Mouse (Mus musculus) neural tube, embryonic 15.5 days (tissue): ENCODE results near the gene Rab30. TPM values are rescaled to one million over a fixed set of nuclear protein-coding genes. Genes with fewer than 3 reads are reported as not detected.
"Not testable (repeated sequence)": the region's sequence is repeated elsewhere in the genome, so short reads cannot be mapped to it uniquely, and the experiment has no call there.

Source experiments
- ATAC-seq: fragments of 200-750 bp; cut with Nextera tagmentation; 2 replicates; pipeline ENCODE4 v1.8.0; 2017; ENCODE audit warnings: mild to moderate bottlenecking, moderate TSS enrichment, moderate library complexity; ENCODE audit not compliant: low FRiP score
- H3K27ac ChIP-seq: fragments of 300-500 bp; sonication (generic); replicated peaks from 2 replicates; pipeline ENCODE4 v1.5.1; 2015; ENCODE audit warnings: mild to moderate bottlenecking, inconsistent platforms
- H3K27me3 ChIP-seq: fragments of 300-500 bp; sonication (generic); replicated peaks from 2 replicates; pipeline ENCODE4 v1.6.1; 2015; ENCODE audit warnings: inconsistent platforms
- H3K36me3 ChIP-seq: fragments of 300-500 bp; sonication (generic); 2 replicates; pipeline ENCODE4 v1.6.1; 2015; ENCODE audit warnings: inconsistent platforms
- H3K4me1 ChIP-seq: fragments of 300-500 bp; sonication (generic); 2 replicates; pipeline ENCODE4 v1.6.1; 2015; ENCODE audit warnings: inconsistent platforms
- H3K4me2 ChIP-seq: fragments of 300-500 bp; sonication (generic); 2 replicates; pipeline ENCODE4 v1.6.1; 2015; ENCODE audit warnings: inconsistent platforms, mild to moderate bottlenecking, moderate library complexity
- H3K4me3 ChIP-seq: fragments of 300-500 bp; sonication (generic); replicated peaks from 2 replicates; pipeline ENCODE4 v1.5.1; 2015; ENCODE audit warnings: mild to moderate bottlenecking, inconsistent platforms
- H3K9ac ChIP-seq: fragments of 300-500 bp; sonication (generic); replicated peaks from 2 replicates; pipeline ENCODE4 v1.6.1; 2015; ENCODE audit warnings: mild to moderate bottlenecking, inconsistent platforms
- H3K9me3 ChIP-seq: fragments of 300-500 bp; sonication (generic); replicated peaks from 2 replicates; pipeline ENCODE4 v1.6.1; 2016; ENCODE audit warnings: inconsistent platforms
- WGBS: fragments of 180-500 bp; shearing (Covaris S2); methylation state at CpG from one replicate; pipeline ENCODE4 v1.1.7; 2015; ENCODE audit warnings: mixed read lengths; 5-methylcytosine and 5-hydroxymethylcytosine counted together
- polyA plus RNA-seq: library from polyadenylated mRNA; unstranded; fragments of >200 nt; fragmentation: Nextera tagmentation; extraction: Ambion mirVana; gene quantifications from 2 replicates; pipeline ENCODE4 v1.2.1, GENCODE M21; 2015

The Rab30 gene
- polyA plus RNA-seq, 1 experiment from 2014 or later: 23.5 TPM

- WGBS: 81% methylated on average over 3 of the region's 3 CpGs
- H3K27ac ChIP-seq, ATAC-seq, H3K4me1 ChIP-seq, H3K9me3 ChIP-seq, H3K36me3 ChIP-seq, H3K27me3 ChIP-seq, H3K4me3 ChIP-seq, H3K4me2 ChIP-seq, H3K9ac ChIP-seq: not testable (repeated sequence)
Measured at GRCm38 (mm10) chr7:92729583-92729982, 11.8 kb upstream of the Rab30 start.

- WGBS: 78% methylated on average over 4 of the region's 4 CpGs
- Histone ChIP-seq H3K36me3 (no peaks in the 10 kb centered on the region), H3K27ac (no peak overlapping the region), H3K27me3 (no peaks in the 10 kb centered on the region), H3K9ac (no peak overlapping the region), H3K4me2 (no peak overlapping the region), H3K4me1 (0 out of 2 replicates have a peak, but pooled peaks cover 5% of the 10 kb centered on the region), H3K4me3 (no peak overlapping the region), H3K9me3 (no peaks in the 10 kb centered on the region)
- ATAC-seq: peak; percentile 46; the same call in 1 of the 2 replicates
Measured at GRCm38 (mm10) chr7:92730465-92730864, 10.9 kb upstream of the Rab30 start.

- ATAC-seq: no peak
- no peaks in the 10 kb centered on the region for H3K36me3 ChIP-seq
- H3K27ac ChIP-seq: no peak overlapping the region
- H3K9me3 ChIP-seq: no peaks in the 10 kb centered on the region
- WGBS: 61% methylated on average over 3 of the region's 3 CpGs
- H3K4me3 ChIP-seq: no peak overlapping the region
- H3K4me2 ChIP-seq: no peak overlapping the region
- H3K4me1 ChIP-seq: 0 out of 2 replicates have a peak, but pooled peaks cover 5% of the 10 kb centered on the region
- H3K27me3 ChIP-seq: no peaks in the 10 kb centered on the region
- H3K9ac ChIP-seq: no peak overlapping the region
Measured at GRCm38 (mm10) chr7:92730959-92731358, 10.4 kb upstream of the Rab30 start.

- H3K4me1 ChIP-seq: 0 out of 2 replicates have a peak, but pooled peaks cover 5% of the 10 kb centered on the region
- no peak overlapping the region for H3K9ac ChIP-seq
- 91% methylated on average over 7 of the region's 7 CpGs for WGBS
- no peaks in the 10 kb centered on the region for H3K27me3 ChIP-seq
- H3K4me3 ChIP-seq: no peak overlapping the region
- no peaks in the 10 kb centered on the region for H3K36me3 ChIP-seq
- no peak for ATAC-seq
- H3K9me3 ChIP-seq: no peaks in the 10 kb centered on the region
- H3K4me2 ChIP-seq: no peak overlapping the region
- H3K27ac ChIP-seq: no peak overlapping the region
Measured at GRCm38 (mm10) chr7:92732136-92732535, 9.3 kb upstream of the Rab30 start.

GRCm38 (mm10) chr7:92737560-92737959 lies 3.8 kb upstream of the Rab30 start:
- 72% methylated on average over 1 of the region's 1 CpGs for WGBS
- Histone ChIP-seq H3K4me1 (peaks cover 29% of the 10 kb centered on the region), H3K27me3 (no peaks in the 10 kb centered on the region), H3K27ac (no peak overlapping the region; the same call in 1 of the 2 replicates), H3K9me3 (no peaks in the 10 kb centered on the region), H3K9ac (no peak overlapping the region), H3K36me3 (peaks cover 9% of the 10 kb centered on the region; the same call in 1 of the 2 replicates), H3K4me2 (peak overlapping the region; percentile 79; the same call in 1 of the 2 replicates), H3K4me3 (no peak overlapping the region)
- no peak for ATAC-seq

GRCm38 (mm10) chr7:92739956-92740355 lies 1.4 kb upstream of the Rab30 start:
- peak overlapping the region; percentile 93 for H3K9ac ChIP-seq
- H3K4me1 ChIP-seq: peaks cover 49% of the 10 kb centered on the region
- WGBS: 20% methylated on average over 6 of the region's 6 CpGs
- peak overlapping the region; percentile 79 for H3K4me2 ChIP-seq
- no peaks in the 10 kb centered on the region for H3K9me3 ChIP-seq
- H3K27me3 ChIP-seq: no peaks in the 10 kb centered on the region
- H3K4me3 ChIP-seq: peak overlapping the region; percentile 75
- H3K27ac ChIP-seq: 0 out of 2 replicates have a peak overlapping the region, but pooled peaks have one; percentile 96
- H3K36me3 ChIP-seq: peaks cover 9% of the 10 kb centered on the region; the same call in 1 of the 2 replicates
- ATAC-seq: no peak

GRCm38 (mm10) chr7:92740411-92741115 lies 840 bp upstream of the Rab30 start:
- Histone ChIP-seq H3K27me3 (no peaks in the 10 kb centered on the region), H3K9me3 (no peaks in the 10 kb centered on the region), H3K4me3 (peak overlapping the region; percentile 75), H3K9ac (peak overlapping the region; percentile 93), H3K27ac (peak overlapping the region; percentile 96), H3K4me2 (peak overlapping the region; percentile 79), H3K4me1 (peaks cover 49% of the 10 kb centered on the region), H3K36me3 (peaks cover 9% of the 10 kb centered on the region; the same call in 1 of the 2 replicates)
- WGBS: 2% methylated on average over 23 of the region's 23 CpGs
- ATAC-seq: peak; percentile 0; the same call in 1 of the 2 replicates

- peak overlapping the region; percentile 60 for H3K9ac ChIP-seq
- H3K27ac ChIP-seq: peak overlapping the region; percentile 83
- under 1% methylated on average over 9 of the region's 9 CpGs for WGBS
- ATAC-seq: peak; percentile 51
- no peaks in the 10 kb centered on the region for H3K9me3 ChIP-seq
- H3K36me3 ChIP-seq: peaks cover 9% of the 10 kb centered on the region; the same call in 1 of the 2 replicates
- H3K27me3 ChIP-seq: no peaks in the 10 kb centered on the region
- peak overlapping the region; percentile 75 for H3K4me3 ChIP-seq
- peak overlapping the region; percentile 79 for H3K4me2 ChIP-seq
- peaks cover 49% of the 10 kb centered on the region for H3K4me1 ChIP-seq
Measured at GRCm38 (mm10) chr7:92741861-92742249, 452 bp downstream of the Rab30 start.

- H3K27me3 ChIP-seq: no peaks in the 10 kb centered on the region
- peaks cover 47% of the 10 kb centered on the region for H3K4me1 ChIP-seq
- ATAC-seq: no peak
- peaks cover 9% of the 10 kb centered on the region; the same call in 1 of the 2 replicates for H3K36me3 ChIP-seq
- under 1% methylated on average over 16 of the region's 16 CpGs for WGBS
- H3K9ac ChIP-seq: peak overlapping the region; percentile 60
- peak overlapping the region; percentile 79 for H3K4me2 ChIP-seq
- no peaks in the 10 kb centered on the region for H3K9me3 ChIP-seq
- peak overlapping the region; percentile 83 for H3K27ac ChIP-seq
- peak overlapping the region; percentile 75 for H3K4me3 ChIP-seq
Measured at GRCm38 (mm10) chr7:92742341-92742741, 938 bp downstream of the Rab30 start.

- under 1% methylated on average over 6 of the region's 6 CpGs for WGBS
- peaks cover 6% of the 10 kb centered on the region; the same call in 1 of the 2 replicates for H3K36me3 ChIP-seq
- H3K27ac ChIP-seq: peak overlapping the region; percentile 83
- no peak for ATAC-seq
- H3K9ac ChIP-seq: peak overlapping the region; percentile 60
- H3K4me3 ChIP-seq: peak overlapping the region; percentile 75
- peak overlapping the region; percentile 79 for H3K4me2 ChIP-seq
- no peaks in the 10 kb centered on the region for H3K9me3 ChIP-seq
- peaks cover 43% of the 10 kb centered on the region for H3K4me1 ChIP-seq
- no peaks in the 10 kb centered on the region for H3K27me3 ChIP-seq
Measured at GRCm38 (mm10) chr7:92742774-92743173, 1.4 kb downstream of the Rab30 start.

GRCm38 (mm10) chr7:92743325-92743724 lies 1.9 kb downstream of the Rab30 start:
- no peak for ATAC-seq
- 3% methylated on average over 6 of the region's 6 CpGs for WGBS
- no peak overlapping the region for H3K27ac ChIP-seq

GRCm38 (mm10) chr7:92750395-92750794 lies 9.0 kb downstream of the Rab30 start:
- H3K4me1 ChIP-seq: no peaks in the 10 kb centered on the region
- H3K9ac ChIP-seq: no peak overlapping the region
- no peak overlapping the region for H3K4me3 ChIP-seq
- H3K4me2 ChIP-seq: no peak overlapping the region
- no peak for ATAC-seq
- H3K27ac ChIP-seq: no peak overlapping the region
- H3K9me3 ChIP-seq: no peaks in the 10 kb centered on the region
- WGBS: 65% methylated on average over 2 of the region's 2 CpGs
- no peaks in the 10 kb centered on the region for H3K36me3 ChIP-seq
- H3K27me3 ChIP-seq: no peaks in the 10 kb centered on the region

More at GRCm38 (mm10) chr7:92743325-92743724, 1.9 kb downstream of the Rab30 start:
- Histone ChIP-seq H3K9ac (peak overlapping the region; percentile 60), H3K4me3 (peak overlapping the region; percentile 75), H3K4me2 (peak overlapping the region; percentile 79), H3K27me3 (no peaks in the 10 kb centered on the region), H3K36me3 (peaks cover 2% of the 10 kb centered on the region; the same call in 1 of the 2 replicates), H3K9me3 (no peaks in the 10 kb centered on the region), H3K4me1 (peaks cover 38% of the 10 kb centered on the region)
